Mouse (Mus musculus) MEL (cell line): ENCODE data around the gene Lrrfip2. TPM values are rescaled to one million over a fixed set of nuclear protein-coding genes. Genes with fewer than 3 reads are reported as not detected.

ENCODE experiments used
- DNase-seq: peaks from one replicate; pipeline ENCODE4 v3.0.0; 2011; ENCODE audit warnings: low read depth, low spot score
- H3K27ac ChIP-seq: 2 replicates; pipeline ENCODE4 v1.5.1; 2012; ENCODE audit warnings: low read depth, mild to moderate bottlenecking, control low read depth, low read length, moderate library complexity; ENCODE audit not compliant: control insufficient read depth
- H3K27me3 ChIP-seq, 2 experiments: fragments of 150-350 bp in 1 of 2; sonication (generic) in 1 of 2; 2 replicates each; pipeline ENCODE4 v1.6.1; 2012; ENCODE audit warnings: low read length in 2 of 2, mild to moderate bottlenecking in 2 of 2, improper control_type of control experiment in 1 of 2, moderate library complexity in 1 of 2; ENCODE audit not compliant: insufficient read depth in 2 of 2, control insufficient read depth in 1 of 2
- H3K36me3 ChIP-seq, 2 experiments: 2 replicates each; pipeline ENCODE4 v1.6.1; 2012 to 2014; ENCODE audit warnings: low read length in 2 of 2, improper control_type of control experiment in 1 of 2, inconsistent platforms in 1 of 2, mild to moderate bottlenecking in 1 of 2; ENCODE audit not compliant: insufficient read depth in 2 of 2, control insufficient read depth in 1 of 2
- H3K4me1 ChIP-seq, 2 experiments: fragments of 150-350 bp in 1 of 2; sonication (generic) in 1 of 2; 2 replicates each; pipeline ENCODE4 v1.6.1; 2012; ENCODE audit warnings: low read length in 2 of 2, improper control_type of control experiment in 1 of 2, mild to moderate bottlenecking in 1 of 2; ENCODE audit not compliant: insufficient read depth in 2 of 2, control insufficient read depth in 1 of 2
- H3K4me3 ChIP-seq, 2 experiments: fragments of 150-350 bp in 1 of 2; sonication (generic) in 1 of 2; 2 replicates each; pipeline ENCODE4 v1.5.1; 2012; ENCODE audit warnings: low read depth in 2 of 2, low read length in 2 of 2, mild to moderate bottlenecking in 2 of 2, moderate library complexity in 2 of 2, control low read depth in 1 of 2, improper control_type of control experiment in 1 of 2; ENCODE audit not compliant: control insufficient read depth in 1 of 2, insufficient read depth in 1 of 2
- H3K79me2 ChIP-seq: 2 replicates; pipeline ENCODE4 v1.6.1; 2012; ENCODE audit warnings: mild to moderate bottlenecking, low read length, moderate library complexity; ENCODE audit not compliant: control insufficient read depth, poor library complexity, insufficient read depth
- H3K9ac ChIP-seq: 2 replicates; pipeline ENCODE4 v1.6.1; 2012; ENCODE audit warnings: low read depth, mild to moderate bottlenecking, control low read depth, low read length, moderate library complexity; ENCODE audit not compliant: control insufficient read depth, poor library complexity, severe bottlenecking
- H3K9me3 ChIP-seq: fragments of 150-350 bp; sonication (generic); replicated peaks from 2 replicates; pipeline ENCODE4 v1.6.1; 2012; ENCODE audit warnings: mild to moderate bottlenecking, low read length, improper control_type of control experiment, moderate library complexity; ENCODE audit not compliant: insufficient read depth
- BHLHE40 ChIP-seq: IDR thresholded peaks from 2 replicates; pipeline ENCODE4 v1.6.1; 2012; ENCODE audit warnings: low read depth, mild to moderate bottlenecking, inconsistent platforms, low read length, improper control_type of control experiment, borderline replicate concordance
- CHD1 ChIP-seq: IDR thresholded peaks from 2 replicates; pipeline ENCODE4 v1.6.1; 2012; ENCODE audit warnings: low read depth, mild to moderate bottlenecking, inconsistent platforms, low read length, improper control_type of control experiment
- CTCF ChIP-seq, 3 experiments: IDR thresholded peaks in 2 of 3; conservative IDR thresholded peaks in 1 of 3; 2 replicates each; pipeline ENCODE4 v1.5.1; 2011 to 2012; ENCODE audit warnings: low read length in 3 of 3, low read depth in 2 of 3, mild to moderate bottlenecking in 2 of 3, improper control_type of control experiment in 1 of 3, inconsistent platforms in 1 of 3, mixed read lengths in 1 of 3, moderate library complexity in 1 of 3; ENCODE audit not compliant: control insufficient read depth in 1 of 3, insufficient read depth in 1 of 3, poor library complexity in 1 of 3, severe bottlenecking in 1 of 3
- E2F4 ChIP-seq: IDR thresholded peaks from 2 replicates; pipeline ENCODE4 v1.6.1; 2011; ENCODE audit warnings: low read depth, low read length, improper control_type of control experiment, borderline replicate concordance
- EP300 ChIP-seq, 2 experiments: IDR thresholded peaks; 2 replicates each; pipeline ENCODE4 v1.6.1; 2011; ENCODE audit warnings: improper control_type of control experiment in 2 of 2, low read length in 2 of 2, low read depth in 1 of 2, mild to moderate bottlenecking in 1 of 2
- ETS1 ChIP-seq: IDR thresholded peaks from 2 replicates; pipeline ENCODE4 v1.6.1; 2012; ENCODE audit warnings: low read depth, mild to moderate bottlenecking, inconsistent platforms, low read length, improper control_type of control experiment, moderate library complexity
- GABPA ChIP-seq: IDR thresholded peaks from 2 replicates; pipeline ENCODE4 v1.6.1; 2012; ENCODE audit warnings: low read depth, mild to moderate bottlenecking, inconsistent platforms, low read length, improper control_type of control experiment, moderate library complexity
- GATA1 ChIP-seq: IDR thresholded peaks from 2 replicates; pipeline ENCODE4 v1.6.1; 2011; ENCODE audit warnings: low read depth, low read length, improper control_type of control experiment
- KAT2A ChIP-seq: conservative IDR thresholded peaks from 2 replicates; pipeline ENCODE4 v1.6.1; 2012; ENCODE audit warnings: low read depth, low read length, improper control_type of control experiment, inconsistent platforms
- MAZ ChIP-seq: IDR thresholded peaks from 2 replicates; pipeline ENCODE4 v1.6.1; 2012; ENCODE audit warnings: low read depth, mild to moderate bottlenecking, inconsistent platforms, low read length, improper control_type of control experiment
- MXI1 ChIP-seq: IDR thresholded peaks from 2 replicates; pipeline ENCODE4 v1.6.1; 2011; ENCODE audit warnings: mild to moderate bottlenecking, low read depth, low read length, improper control_type of control experiment
- NELFE ChIP-seq: IDR thresholded peaks from 2 replicates; pipeline ENCODE4 v1.6.1; 2011; ENCODE audit warnings: low read depth, low read length, improper control_type of control experiment
- NRF1 ChIP-seq: IDR thresholded peaks from 2 replicates; pipeline ENCODE4 v1.6.1; 2014; ENCODE audit warnings: low read depth, mild to moderate bottlenecking, inconsistent platforms, low read length, improper control_type of control experiment, moderate library complexity; ENCODE audit not compliant: poor library complexity, insufficient read depth, severe bottlenecking
- POLR2A ChIP-seq, 2 experiments: IDR thresholded peaks; 2 replicates each; pipeline ENCODE4 v1.6.1; 2011 to 2012; ENCODE audit warnings: low read length in 2 of 2, mild to moderate bottlenecking in 2 of 2, control low read depth in 1 of 2, improper control_type of control experiment in 1 of 2, low read depth in 1 of 2, moderate library complexity in 1 of 2; ENCODE audit not compliant: control insufficient read depth in 1 of 2, insufficient read depth in 1 of 2, poor library complexity in 1 of 2
- POLR2AphosphoS2 ChIP-seq: IDR thresholded peaks from 2 replicates; pipeline ENCODE4 v1.6.1; 2011; ENCODE audit warnings: low read length, improper control_type of control experiment
- RCOR1 ChIP-seq: IDR thresholded peaks from 2 replicates; pipeline ENCODE4 v1.6.1; 2012; ENCODE audit warnings: low read depth, mild to moderate bottlenecking, inconsistent platforms, low read length, improper control_type of control experiment
- SIN3A ChIP-seq: IDR thresholded peaks from 2 replicates; pipeline ENCODE4 v1.6.1; 2012; ENCODE audit warnings: low read length, improper control_type of control experiment, inconsistent platforms
- SMC3 ChIP-seq: IDR thresholded peaks from 2 replicates; pipeline ENCODE4 v1.6.1; 2011; ENCODE audit warnings: low read depth, low read length, improper control_type of control experiment
- TAL1 ChIP-seq: IDR thresholded peaks from 2 replicates; pipeline ENCODE4 v1.6.1; 2012; ENCODE audit warnings: mild to moderate bottlenecking, inconsistent platforms, low read length, moderate library complexity, mixed read lengths
- TBP ChIP-seq: IDR thresholded peaks from 2 replicates; pipeline ENCODE4 v1.8.0; 2011; ENCODE audit warnings: low read depth, low read length, improper control_type of control experiment
- TCF12 ChIP-seq: IDR thresholded peaks from 2 replicates; pipeline ENCODE4 v1.6.1; 2014; ENCODE audit warnings: low read depth, mild to moderate bottlenecking, inconsistent platforms, low read length, improper control_type of control experiment, moderate library complexity
- USF1 ChIP-seq: IDR thresholded peaks from 2 replicates; pipeline ENCODE4 v1.6.1; 2014; ENCODE audit warnings: low read depth, mild to moderate bottlenecking, inconsistent platforms, low read length, improper control_type of control experiment, moderate library complexity
- ZC3H11A ChIP-seq: IDR thresholded peaks from 2 replicates; pipeline ENCODE4 v1.6.1; 2012; ENCODE audit warnings: low read depth, mild to moderate bottlenecking, inconsistent platforms, low read length, improper control_type of control experiment
- ZMIZ1 ChIP-seq: IDR thresholded peaks from 2 replicates; pipeline ENCODE4 v1.6.1; 2012; ENCODE audit warnings: low read depth, mild to moderate bottlenecking, inconsistent platforms, low read length, improper control_type of control experiment, moderate library complexity
- ZNF384 ChIP-seq: IDR thresholded peaks from 2 replicates; pipeline ENCODE4 v1.6.1; 2012; ENCODE audit warnings: low read depth, mild to moderate bottlenecking, inconsistent platforms, low read length, improper control_type of control experiment
- polyA plus RNA-seq, 2 experiments: library from polyadenylated mRNA; stranded (reverse) in 1 of 2; unstranded in 1 of 2; fragments of >175 nt in 1 of 2; fragments of >200 nt in 1 of 2; gene quantifications; 2 replicates each; pipeline versions ENCODE4 v1.2.1 to v1.2.4; 2012; ENCODE audit warnings: low replicate concordance in 2 of 2, low read depth in 1 of 2; ENCODE audit not compliant: insufficient read length in 2 of 2, insufficient read depth in 1 of 2, missing spikeins in 1 of 2
- total RNA-seq: library from RNA; depleted of rRNA; stranded (reverse); fragments of 300-350 nt; gene quantifications from 2 replicates; pipeline ENCODE4 v1.2.3, GENCODE M21; 2012

Lrrfip2 gene
- total and polyA plus RNA-seq, 3 experiments: 26.0 to 42.7 TPM; not detected in 1

- Histone ChIP-seq H3K4me3 (no peak overlapping the region), H3K4me1 (peaks cover 4 to 6% of the 10 kb centered on the region in 2 experiments; a peak in 3 of 4 replicates)
- no peak for TF ChIP-seq BHLHE40
- no peak for TF ChIP-seq TAL1
- TF ChIP-seq ZMIZ1: no peak
- no peak for TF ChIP-seq RCOR1
- TF ChIP-seq, all 39 proteins: peak for 0
- H3K79me2 ChIP-seq: no peaks in the 10 kb centered on the region
- H3K9ac ChIP-seq: no peak overlapping the region
- no peak overlapping the region for H3K27ac ChIP-seq
- no peak for DNase-seq
- no peaks in the 10 kb centered on the region for H3K27me3 ChIP-seq
- H3K9me3 ChIP-seq: no peaks in the 10 kb centered on the region
- peaks cover 0 to 4% of the 10 kb centered on the region in 2 experiments; a peak in 2 of 4 replicates for H3K36me3 ChIP-seq
Measured at GRCm38 (mm10) chr9:111081765-111082164, 35.6 kb upstream of the Lrrfip2 start.

GRCm38 (mm10) chr9:111085329-111085728 is 32.1 kb upstream of the Lrrfip2 start:
- Histone ChIP-seq H3K4me3 (peak overlapping the region; percentile 37 to 41; a peak in 2 of 4 replicates), H3K27me3 (no peaks in the 10 kb centered on the region), H3K27ac (no peak overlapping the region; the same call in 1 of the 2 replicates), H3K4me1 (peaks cover 7 to 37% of the 10 kb centered on the region in 2 experiments), H3K9me3 (no peaks in the 10 kb centered on the region), H3K79me2 (no peaks in the 10 kb centered on the region), H3K9ac (no peak overlapping the region), H3K36me3 (peaks cover 0 to 19% of the 10 kb centered on the region in 2 experiments; a peak in 2 of 4 replicates)
- DNase-seq: no peak
- TF ChIP-seq MAZ (no peak), KAT2A (no peak), TBP (no peak), NRF1 (no peak), GATA1 (no peak)
- TF ChIP-seq, all 39 proteins: peak for 0

- Histone ChIP-seq H3K36me3 (peaks cover 0 to 19% of the 10 kb centered on the region in 2 experiments; a peak in 2 of 4 replicates), H3K27ac (peak overlapping the region; percentile 6; the same call in 1 of the 2 replicates), H3K9me3 (no peaks in the 10 kb centered on the region), H3K4me1 (peaks cover 7 to 37% of the 10 kb centered on the region in 2 experiments), H3K27me3 (no peaks in the 10 kb centered on the region), H3K4me3 (peak overlapping the region; percentile 37 to 41), H3K9ac (peak overlapping the region; percentile 11; the same call in 1 of the 2 replicates), H3K79me2 (no peaks in the 10 kb centered on the region)
- DNase-seq: peak; percentile 57
- TF ChIP-seq POLR2A (IDR thresholded peaks at IDR 0.05; ENCODE audit: control insufficient read depth in 1 of 2, insufficient read depth in 1 of 2, low read depth in 1 of 2, low read length in 2 of 2, poor library complexity in 1 of 2) (no peak), ETS1 (peak; percentile 55), KAT2A (no peak), NRF1 (no peak), SIN3A (0 out of 2 replicates have a peak, but pooled peaks have one; percentile 7), GABPA (no peak), E2F4 (no peak), MXI1 (peak; percentile 54), USF1 (no peak), EP300 (IDR thresholded peaks at IDR 0.05; ENCODE audit: low read depth in 1 of 2, low read length in 2 of 2) (no peak), CTCF (IDR thresholded peaks at IDR 0.05 in 2 of 3, conservative IDR thresholded peaks at IDR 0.05 in 1 of 3; ENCODE audit: control insufficient read depth in 1 of 3, insufficient read depth in 1 of 3, low read depth in 2 of 3, low read length in 3 of 3, poor library complexity in 1 of 3, severe bottlenecking in 1 of 3) (no peak), RCOR1 (no peak), POLR2AphosphoS2 (no peak), TCF12 (no peak), ZNF384 (peak; percentile 55), SMC3 (no peak), NELFE (no peak), ZC3H11A (no peak), TBP (no peak), GATA1 (no peak), CHD1 (no peak)
Measured at GRCm38 (mm10) chr9:111086137-111086536, 31.3 kb upstream of the Lrrfip2 start.
